Mouse (Mus musculus): ENCODE data around the gene Ankrd60.

Gene Ankrd60

GRCm38 (mm10) chr2:173583455-173583854 lies 5.3 kb upstream of the Ankrd60 start:
- DNase-seq: peak; percentile 44

GRCm38 (mm10) chr2:173582903-173583302 lies 4.7 kb upstream of the Ankrd60 start:
- no peak for DNase-seq

GRCm38 (mm10) chr2:173581096-173581495 lies 2.9 kb upstream of the Ankrd60 start:
- DNase-seq: peak; percentile 39

GRCm38 (mm10) chr2:173578595-173578994 lies 430 bp upstream of the Ankrd60 start:
- DNase-seq: no peak

- DNase-seq: peak; percentile 41
Measured at GRCm38 (mm10) chr2:173564179-173564578, 14.0 kb downstream of the Ankrd60 start.

GRCm38 (mm10) chr2:173563336-173563735 lies 14.8 kb downstream of the Ankrd60 start:
- DNase-seq: peak; percentile 51

GRCm38 (mm10) chr2:173561851-173562442 lies 16.2 kb downstream of the Ankrd60 start:
- peak; percentile 72 for DNase-seq

GRCm38 (mm10) chr2:173558754-173559396 lies 19.3 kb downstream of the Ankrd60 start:
- no peak for DNase-seq

- DNase-seq: peak; percentile 61
Measured at GRCm38 (mm10) chr2:173553863-173554262, 24.3 kb downstream of the Ankrd60 start.

GRCm38 (mm10) chr2:173550681-173551080 lies 27.5 kb downstream of the Ankrd60 start:
- DNase-seq: no peak

GRCm38 (mm10) chr2:173549236-173549635 lies 28.9 kb downstream of the Ankrd60 start:
- DNase-seq: no peak

- DNase-seq: peak; percentile 92
Measured at GRCm38 (mm10) chr2:173545992-173546703, 32.0 kb downstream of the Ankrd60 start.

GRCm38 (mm10) chr2:173542716-173543115 lies 35.4 kb downstream of the Ankrd60 start:
- no peak for DNase-seq

GRCm38 (mm10) chr2:173541748-173542147 lies 36.4 kb downstream of the Ankrd60 start:
- DNase-seq: no peak

GRCm38 (mm10) chr2:173539781-173540180 lies 38.4 kb downstream of the Ankrd60 start:
- DNase-seq: peak; percentile 26

GRCm38 (mm10) chr2:173535886-173536285 lies 42.3 kb downstream of the Ankrd60 start:
- no peak for DNase-seq

- DNase-seq: no peak
Measured at GRCm38 (mm10) chr2:173535390-173535789, 42.8 kb downstream of the Ankrd60 start.

- DNase-seq: no peak
Measured at GRCm38 (mm10) chr2:173534581-173534980, 43.6 kb downstream of the Ankrd60 start.

GRCm38 (mm10) chr2:173532711-173533462 lies 45.3 kb downstream of the Ankrd60 start:
- no peak for DNase-seq

GRCm38 (mm10) chr2:173528493-173528892 lies 49.7 kb downstream of the Ankrd60 start:
- DNase-seq: no peak

- no peak for DNase-seq
Measured at GRCm38 (mm10) chr2:173522376-173522775, 55.8 kb downstream of the Ankrd60 start, which contains the start of gene 1700021F07Rik. TSS of gene 1700021F07Rik (plus strand) at chr2:173522586.

Measured in embryo, embryonic 11 days (tissue).